Mouse (Mus musculus): Measurements from ENCODE around the gene Bicra.

Gene Bicra

GRCm38 (mm10) chr7:16047338-16048146, at the start of gene Bicra:
Bicra (minus strand) TSS chr7:16047921.
- peak; percentile 64 to 74 for DNase-seq

- DNase-seq: no peak
These were observed 46.9 kb upstream of the Bicra start for GRCm38 (mm10) chr7:16094592-16094991.

DNA sequence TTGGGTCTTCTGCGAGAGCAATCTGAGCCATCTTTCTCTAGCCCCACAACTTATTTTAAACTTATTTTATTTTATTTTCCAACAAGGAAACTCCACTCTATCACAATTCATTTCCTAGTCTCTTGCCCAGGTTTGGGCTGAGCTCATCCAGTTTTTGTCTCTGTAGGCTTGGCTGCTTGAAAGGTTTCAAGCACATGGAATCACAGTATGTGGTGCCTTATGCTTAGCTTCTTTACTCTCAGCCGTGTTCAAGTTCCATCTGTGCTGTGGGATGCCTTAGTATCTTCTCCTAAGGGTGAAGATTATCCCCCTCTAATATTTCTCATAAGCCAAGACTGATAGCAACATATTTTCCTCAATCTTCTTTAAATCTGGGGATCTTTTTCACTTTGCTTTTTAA, 39.9 kb upstream of the Bicra start:
- DNase-seq: no peak

DNA sequence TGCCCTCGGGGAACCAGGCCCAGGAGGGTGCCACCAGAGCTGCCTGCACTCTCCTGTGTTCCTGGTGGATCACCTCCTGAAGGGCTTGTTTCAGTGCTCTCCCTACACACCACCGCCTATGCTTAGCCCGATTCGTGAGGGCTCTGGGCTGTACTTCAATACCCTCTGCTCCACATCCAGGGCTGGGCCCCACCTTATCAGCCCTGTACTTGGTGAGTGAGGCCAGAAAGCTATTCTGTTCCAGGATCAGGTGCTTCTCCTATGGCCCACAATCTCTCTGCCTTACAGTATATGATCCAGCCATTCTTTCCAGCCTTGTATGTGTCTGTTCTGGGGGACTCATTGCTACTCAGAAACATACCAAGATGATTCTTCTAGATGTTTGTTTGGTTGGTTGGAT, 35.6 kb upstream of the Bicra start:
- DNase-seq: no peak

DNA sequence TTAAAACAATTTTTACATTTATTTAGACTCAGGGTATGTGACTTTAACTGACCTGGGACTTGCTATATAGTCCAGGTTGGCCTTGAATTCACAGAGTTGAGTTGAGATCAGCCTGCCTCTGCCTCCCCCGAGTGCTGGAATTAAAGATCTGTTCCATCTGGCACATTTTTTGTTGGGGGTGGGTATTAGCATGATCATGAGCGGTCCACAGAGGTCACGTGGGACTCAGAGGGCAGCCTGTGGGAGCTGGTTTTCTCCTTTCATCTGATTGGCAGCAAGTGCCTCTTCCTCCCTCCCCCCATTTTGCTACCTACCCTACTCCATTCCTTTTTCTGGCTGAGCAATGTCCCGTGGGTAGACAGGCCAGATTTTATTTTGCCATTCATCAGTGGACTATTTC, 32.9 kb upstream of the Bicra start:
- DNase-seq: no peak

DNA sequence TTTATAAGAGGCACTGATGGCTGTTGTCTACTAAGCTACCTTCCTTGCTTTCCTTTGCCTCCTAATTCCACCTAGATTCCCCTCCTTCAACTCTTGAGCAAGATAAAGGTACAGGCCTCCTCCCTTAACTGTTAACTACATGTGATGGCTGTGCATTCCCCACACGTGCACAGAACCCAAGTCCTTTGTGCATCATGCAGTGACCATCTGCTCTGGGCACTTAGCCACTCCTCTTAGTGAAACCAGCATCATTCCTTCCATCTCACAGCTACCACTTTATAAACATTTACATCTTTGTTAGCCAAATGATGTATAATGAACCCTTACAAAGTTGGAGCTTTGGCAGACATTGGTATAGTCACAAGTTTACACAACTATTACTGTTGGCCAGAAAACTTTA, 32.2 kb upstream of the Bicra start:
- DNase-seq: no peak

GRCm38 (mm10) chr7:16071906-16072305, 24.2 kb upstream of the Bicra start:
- DNase-seq: no peak

DNA sequence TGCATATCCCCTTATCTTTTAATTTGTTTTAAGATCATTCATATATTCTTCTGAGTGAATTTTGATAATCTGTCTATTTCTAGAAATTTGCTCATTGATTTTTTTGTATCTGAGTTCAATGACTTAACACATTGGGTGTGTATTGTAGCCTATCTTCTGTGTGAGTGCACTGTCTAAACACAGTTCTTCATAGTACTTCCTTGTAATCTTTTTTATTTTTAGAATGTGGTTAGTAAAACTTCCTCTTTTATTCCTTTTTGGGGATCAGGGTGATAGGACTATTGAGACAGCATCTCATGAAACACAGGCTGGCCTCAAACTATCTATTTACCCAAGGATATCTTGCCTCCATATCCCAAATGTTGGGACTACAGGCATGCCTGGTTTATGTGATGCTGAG, 23.1 kb upstream of the Bicra start:
- no peak for DNase-seq

DNA sequence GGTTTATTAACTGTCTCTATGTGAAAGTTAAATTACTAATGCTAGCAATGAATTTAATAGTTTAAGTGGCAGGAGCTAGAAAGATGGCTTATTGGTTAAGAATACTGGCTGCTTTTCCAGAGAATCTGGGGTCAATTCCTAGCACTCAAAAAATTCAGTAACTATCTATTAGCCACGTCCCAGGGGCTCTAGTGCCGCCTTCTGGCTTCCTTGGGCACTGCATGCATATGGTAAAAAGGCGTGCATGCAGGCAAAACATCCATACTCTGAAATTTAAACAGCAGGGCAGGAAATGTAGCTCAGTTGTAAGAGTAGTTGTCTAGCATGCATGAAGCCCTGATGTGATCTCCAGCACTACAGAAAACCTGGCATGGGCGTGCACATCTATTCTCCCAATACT, 15.8 kb upstream of the Bicra start:
- no peak for DNase-seq

GRCm38 (mm10) chr7:16062099-16062420, 14.3 kb upstream of the Bicra start:
- DNase-seq: no peak

- no peak for DNase-seq
These were observed 13.7 kb upstream of the Bicra start, which contains the start of gene Zfp541 for GRCm38 (mm10) chr7:16061219-16062098. Zfp541 (plus strand) TSS chr7:16061814.

DNA sequence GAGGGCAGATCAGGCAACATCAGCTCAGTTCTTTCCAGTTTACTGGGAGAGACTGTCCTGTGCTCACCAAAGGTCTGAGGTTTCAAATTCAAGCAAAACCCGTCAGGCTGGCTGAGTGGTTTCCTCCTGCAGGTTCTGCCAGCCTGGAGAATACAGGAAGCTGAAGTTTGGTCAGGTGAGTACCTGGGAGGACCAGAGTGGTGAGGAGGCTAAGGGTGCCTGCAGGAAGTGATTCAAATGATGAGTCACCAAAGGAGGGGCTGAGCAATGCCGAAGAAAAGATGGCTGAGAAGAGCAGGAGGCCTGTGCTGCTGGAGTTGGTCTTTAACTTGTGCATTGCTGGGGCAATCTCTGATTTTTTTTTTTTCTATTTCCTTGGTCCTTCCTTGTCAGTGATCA, 9.4 kb upstream of the Bicra start:
- no peak for DNase-seq

DNA sequence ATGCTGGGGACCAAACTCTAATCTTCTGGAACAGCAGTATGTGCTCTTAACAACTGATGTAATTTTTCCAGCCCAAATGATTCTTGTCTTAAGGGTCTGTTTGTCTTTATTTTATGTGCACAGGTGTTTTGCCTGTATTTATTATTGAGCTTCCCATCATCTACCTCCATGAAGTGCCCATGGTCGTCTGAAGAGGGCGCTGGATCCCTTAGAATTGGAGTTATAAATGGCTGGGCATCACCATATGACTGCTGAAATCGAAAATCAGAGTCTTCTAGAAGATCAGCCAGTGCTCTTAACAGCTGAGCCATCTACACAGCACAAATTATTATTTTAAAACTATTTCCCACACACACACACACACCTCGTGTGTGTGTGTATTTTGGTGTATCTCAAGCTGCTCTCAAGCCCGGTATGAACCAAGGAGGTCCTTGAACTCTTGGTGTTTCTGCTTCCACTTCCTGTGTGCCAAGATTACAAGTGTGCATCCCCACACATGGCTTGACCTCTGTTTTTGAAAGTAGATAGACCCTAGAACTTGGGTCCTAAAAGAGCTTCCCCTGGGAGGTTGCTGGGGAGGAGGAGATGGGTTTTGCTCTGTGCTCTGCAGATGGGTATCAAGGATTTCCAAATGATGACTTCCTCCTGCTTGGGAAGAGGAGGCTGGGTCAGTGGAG, 8.9 kb upstream of the Bicra start:
- no peak for DNase-seq

DNA sequence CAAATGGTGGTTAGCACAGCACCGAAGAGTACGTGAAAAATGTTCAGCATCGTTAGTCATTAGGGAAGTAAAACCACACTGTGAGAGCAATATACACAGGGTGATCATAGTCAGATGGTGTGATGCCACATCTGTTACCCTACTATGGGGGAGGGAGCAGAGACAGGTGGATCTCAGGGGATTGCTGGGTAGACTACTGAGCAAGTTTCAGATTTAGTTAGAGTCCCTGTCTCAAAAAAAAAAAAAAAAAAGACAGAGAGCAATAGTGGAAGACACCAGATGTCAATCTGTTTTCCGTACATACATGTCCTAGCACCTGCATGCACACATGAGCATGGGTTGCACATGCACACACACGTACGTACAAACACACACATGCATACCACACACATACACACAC, 7.9 kb upstream of the Bicra start:
- no peak for DNase-seq

- DNase-seq: no peak
These were observed 7.2 kb upstream of the Bicra start for GRCm38 (mm10) chr7:16054966-16055365.

DNA sequence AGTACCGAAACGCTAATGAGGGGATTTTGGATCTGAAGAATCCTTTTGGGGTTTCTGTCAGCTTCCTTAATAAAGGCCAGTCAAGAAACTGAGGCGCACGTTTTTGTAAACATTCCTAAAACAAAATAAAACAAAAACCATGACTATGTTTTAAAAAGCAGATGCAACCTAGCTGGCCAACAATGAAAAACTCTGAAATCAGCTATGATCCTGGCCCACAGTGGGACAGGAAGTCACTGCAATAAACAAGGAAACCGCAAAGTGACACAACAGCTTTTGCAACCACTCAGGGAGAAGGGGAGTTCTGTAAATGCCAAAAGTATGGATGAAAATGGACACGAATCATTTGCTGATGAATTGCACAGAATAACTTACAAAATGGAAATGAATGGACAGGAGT, 5.4 kb upstream of the Bicra start:
- DNase-seq: no peak

GRCm38 (mm10) chr7:16052684-16053083, 5.0 kb upstream of the Bicra start:
- peak; percentile 91 to 94 for DNase-seq

- DNase-seq: peak; percentile 66 to 80
These were observed 4.3 kb upstream of the Bicra start for GRCm38 (mm10) chr7:16051883-16052595.

- no peak for DNase-seq
These were observed 2.9 kb upstream of the Bicra start for GRCm38 (mm10) chr7:16050600-16050999.

GRCm38 (mm10) chr7:16049576-16049915, 1.8 kb upstream of the Bicra start:
- DNase-seq: no peak

GRCm38 (mm10) chr7:16048675-16049575, 1.2 kb upstream of the Bicra start:
- no peak for DNase-seq

DNA sequence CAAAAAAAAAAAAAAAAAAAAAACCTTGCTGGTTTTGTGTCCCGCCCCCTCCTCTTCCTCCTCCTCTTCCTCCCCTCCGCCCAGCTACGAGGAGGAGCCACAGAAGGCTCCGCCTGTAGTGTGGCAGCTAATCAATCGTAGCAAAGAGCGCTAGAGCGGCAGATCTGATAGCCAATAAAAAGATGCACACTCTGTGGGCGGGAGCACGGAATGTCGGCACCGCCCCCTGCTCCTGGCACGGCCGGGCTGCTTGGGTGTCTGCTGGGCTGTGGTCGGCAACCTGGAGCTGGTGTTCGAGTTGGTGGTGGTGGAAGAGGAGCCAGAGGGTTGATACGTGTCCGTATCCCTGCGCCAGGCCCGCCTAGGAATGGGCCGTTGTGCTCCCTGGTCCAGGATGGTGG, 443 bp upstream of the Bicra start:
- peak; percentile 93 to 96 for DNase-seq
